17 mouse cellular contexts compared by ENCODE assay signal in genomic region chr8:87753636-87754035, GRCm38 (mm10).
DNase-seq lines count a peak whose midpoint lies in the region; ATAC-seq and TF ChIP-seq lines count a peak whose summit lies in the region.
"Had no signal": no experiment of that assay in that cellular context is flagged by ENCODE, and none has a peak within 500 bp of the region (broad histone marks: within the 10 kb centered on the region; RNA-seq: fewer than 3 reads in every experiment).

No protein-coding gene starts in this region.

- no peaks in the 10 kb centered on the region for H3K9me3 ChIP-seq in hindbrain, postnatal 0 days (ENCODE audit: low read length)
- no peaks in the 10 kb centered on the region for H3K9me3 ChIP-seq in heart, embryonic 11.5 days (replicated peaks; ENCODE audit: control insufficient read depth, low read length)
- H3K9me3 ChIP-seq: heart, embryonic 13.5 days; midbrain, embryonic 13.5 days had no signal

- no peak for ATAC-seq in hindbrain, postnatal 0 days
- ATAC-seq in heart, embryonic 11.5 days (replicated peaks; ENCODE audit: insufficient number of reproducible peaks, low FRiP score, low TSS enrichment) = no peak
- ATAC-seq: forebrain, embryonic 14.5 days; Patski had no signal

- no peaks in the 10 kb centered on the region for H3K36me3 ChIP-seq in hindbrain, postnatal 0 days (ENCODE audit: insufficient read depth, low read length)
- no peaks in the 10 kb centered on the region for H3K36me3 ChIP-seq in heart, embryonic 11.5 days (ENCODE audit: control insufficient read depth, insufficient read depth, low read length)
- H3K36me3 ChIP-seq: heart, embryonic 13.5 days; midbrain, embryonic 13.5 days had no signal

- peaks cover 8% of the 10 kb centered on the region for H3K4me1 ChIP-seq in hindbrain, postnatal 0 days (ENCODE audit: insufficient read depth, low read length)
- no peaks in the 10 kb centered on the region; the same call in 1 of the 2 replicates for H3K4me1 ChIP-seq in heart, embryonic 11.5 days (ENCODE audit: control insufficient read depth, insufficient read depth, low read length)

- no peak overlapping the region for H3K4me3 ChIP-seq in hindbrain, postnatal 0 days (ENCODE audit: low read length)
- no peak overlapping the region for H3K4me3 ChIP-seq in heart, embryonic 11.5 days (ENCODE audit: low read depth, low read length)
- H3K4me3 ChIP-seq: heart, embryonic 13.5 days; layer of hippocampus, adult 2 months; midbrain, embryonic 13.5 days had no signal

- TF ChIP-seq CTCF in hindbrain, postnatal 0 days (IDR thresholded peaks at IDR 0.05; ENCODE audit: low read depth) = no peak

- H3K27ac ChIP-seq in hindbrain, postnatal 0 days = 0 out of 2 replicates have a peak overlapping the region, but pooled peaks have one; percentile 32
- no peak overlapping the region for H3K27ac ChIP-seq in heart, embryonic 11.5 days (ENCODE audit: low read depth, low read length)
- H3K27ac ChIP-seq: heart, embryonic 13.5 days; layer of hippocampus, adult 2 months; macrophage had no signal

- 74% methylated on average over 2 of the region's 2 CpGs for WGBS in hindbrain, postnatal 0 days
- 50% methylated on average over 2 of the region's 2 CpGs for WGBS in heart, embryonic 11.5 days (ENCODE audit: insufficient replicate concordance)

- DNase-seq in lung, postnatal 36 days = peak; percentile 5
- DNase-seq in lung, postnatal 14 days = no peak
- DNase-seq in MN1 (ENCODE audit: low spot score) (peak; percentile 24), ZHBTc4 (ENCODE audit: low read depth, low spot score) (peak; percentile 41)
- no peak for DNase-seq in hindbrain, postnatal 0 days (ENCODE audit: low spot score)
- no peak for DNase-seq in spleen, adult 18-20 months
- DNase-seq: kidney, adult 18-20 months; liver; lung, adult 18-20 months had no signal

- no peak overlapping the region for H3K4me2 ChIP-seq in hindbrain, postnatal 0 days (ENCODE audit: low read depth, low read length)
- H3K4me2 ChIP-seq in heart, embryonic 11.5 days = no peak overlapping the region
- H3K4me2 ChIP-seq: heart, embryonic 13.5 days; midbrain, embryonic 13.5 days had no signal

- no peaks in the 10 kb centered on the region for H3K27me3 ChIP-seq in hindbrain, postnatal 0 days (ENCODE audit: insufficient read depth, low read length)
- H3K27me3 ChIP-seq in heart, embryonic 11.5 days (ENCODE audit: control insufficient read depth, insufficient read depth, low read length) = no peaks in the 10 kb centered on the region
- H3K27me3 ChIP-seq: CH12.LX; heart, embryonic 13.5 days; midbrain, embryonic 13.5 days had no signal

- H3K9ac ChIP-seq in hindbrain, postnatal 0 days (replicated peaks; ENCODE audit: low read length) = no peak overlapping the region
- H3K9ac ChIP-seq in heart, embryonic 11.5 days (ENCODE audit: low read depth, low read length) = no peak overlapping the region
- H3K9ac ChIP-seq: heart, embryonic 13.5 days; midbrain, embryonic 13.5 days had no signal

Comparison
In these comparisons a context has a peak if more than half of its experiments do, and no peak if none do; other contexts are left out.
1. DNase-seq: peak in lung, postnatal 36 days (single experiment), MN1 (single experiment) and ZHBTc4 (single experiment); none in lung, postnatal 14 days (single experiment), hindbrain, postnatal 0 days (single experiment) and spleen, adult 18-20 months (0 of 2).